Mouse (Mus musculus): ENCODE data around the gene Rln3. TPM values are rescaled to one million over a fixed set of nuclear protein-coding genes. Genes with fewer than 3 reads are reported as not detected.

The Rln3 gene
- 0.48 TPM in 1 of 2 replicates, not detected in the other for polyA plus RNA-seq (2014; fragmentation: Nextera tagmentation; extraction: Ambion mirVana)

- H3K27ac ChIP-seq (ENCODE audit: low read depth, low read length): no peak within 1 kb of the TSS
- peaks cover 3% of the 10 kb centered on the region; the same call in 1 of the 2 replicates for H3K4me1 ChIP-seq (replicated peaks; ENCODE audit: control insufficient read depth, insufficient read depth, low read length)
- DNase-seq (ENCODE audit: low spot score) (no peak), ATAC-seq (ENCODE audit: low FRiP score) (no peak)
- H3K9me3 ChIP-seq (ENCODE audit: control insufficient read depth, low read length): no peaks in the 10 kb centered on the region
- no peak within 1 kb of the TSS for H3K4me2 ChIP-seq (replicated peaks; ENCODE audit: low read depth, low read length)
- H3K4me3 ChIP-seq (ENCODE audit: low read depth, low read length): no peak within 1 kb of the TSS
- H3K9ac ChIP-seq (ENCODE audit: low read depth, low read length): no peak within 1 kb of the TSS
- H3K27me3 ChIP-seq (ENCODE audit: control insufficient read depth, insufficient read depth, low read length): peaks cover 44% of the 10 kb centered on the region
- 9% methylated on average over 9 of the region's 9 CpGs for WGBS
- no peaks in the 10 kb centered on the region for H3K36me3 ChIP-seq (ENCODE audit: control insufficient read depth, insufficient read depth, low read length)
Observed at GRCm38 (mm10) chr8:84044900-84045299, at the start of gene Rln3. Rln3 (minus strand) TSS chr8:84045000.

- H3K4me3 ChIP-seq (ENCODE audit: low read depth, low read length): no peak overlapping the region
- H3K27me3 ChIP-seq (ENCODE audit: control insufficient read depth, insufficient read depth, low read length): no peaks in the 10 kb centered on the region
- WGBS: 95% methylated on average over 8 of the region's 8 CpGs
- peaks cover 12% of the 10 kb centered on the region; the same call in 1 of the 2 replicates for H3K36me3 ChIP-seq (ENCODE audit: control insufficient read depth, insufficient read depth, low read length)
- no peak overlapping the region for H3K4me2 ChIP-seq (replicated peaks; ENCODE audit: low read depth, low read length)
- H3K4me1 ChIP-seq (replicated peaks; ENCODE audit: control insufficient read depth, insufficient read depth, low read length): no peaks in the 10 kb centered on the region
- H3K9ac ChIP-seq (ENCODE audit: low read depth, low read length): no peak overlapping the region
- no peaks in the 10 kb centered on the region for H3K9me3 ChIP-seq (ENCODE audit: control insufficient read depth, low read length)
- no peak for DNase-seq (ENCODE audit: low spot score)
- ATAC-seq (ENCODE audit: low FRiP score): no peak
- H3K27ac ChIP-seq (ENCODE audit: low read depth, low read length): no peak overlapping the region
Observed at GRCm38 (mm10) chr8:84090585-84090984, 45.8 kb upstream of the Rln3 start.

GRCm38 (mm10) chr8:84089277-84089676 lies 44.5 kb upstream of the Rln3 start:
- Histone ChIP-seq H3K9me3 (ENCODE audit: control insufficient read depth, low read length) (no peaks in the 10 kb centered on the region), H3K27ac (ENCODE audit: low read depth, low read length) (no peak overlapping the region), H3K4me1 (replicated peaks; ENCODE audit: control insufficient read depth, insufficient read depth, low read length) (peaks cover 3% of the 10 kb centered on the region; the same call in 1 of the 2 replicates), H3K4me2 (replicated peaks; ENCODE audit: low read depth, low read length) (no peak overlapping the region), H3K27me3 (ENCODE audit: control insufficient read depth, insufficient read depth, low read length) (no peaks in the 10 kb centered on the region), H3K9ac (ENCODE audit: low read depth, low read length) (no peak overlapping the region), H3K4me3 (ENCODE audit: low read depth, low read length) (no peak overlapping the region), H3K36me3 (ENCODE audit: control insufficient read depth, insufficient read depth, low read length) (peaks cover 7% of the 10 kb centered on the region; the same call in 1 of the 2 replicates)
- ATAC-seq (ENCODE audit: low FRiP score): no peak
- 89% methylated on average over 9 of the region's 9 CpGs for WGBS
- no peak for DNase-seq (ENCODE audit: low spot score)

GRCm38 (mm10) chr8:84087821-84088220 lies 43.0 kb upstream of the Rln3 start:
- 96% methylated on average over 14 of the region's 14 CpGs for WGBS
- Histone ChIP-seq H3K27me3 (ENCODE audit: control insufficient read depth, insufficient read depth, low read length) (no peaks in the 10 kb centered on the region), H3K4me3 (ENCODE audit: low read depth, low read length) (no peak overlapping the region), H3K36me3 (ENCODE audit: control insufficient read depth, insufficient read depth, low read length) (peaks cover 4% of the 10 kb centered on the region; the same call in 1 of the 2 replicates), H3K9me3 (ENCODE audit: control insufficient read depth, low read length) (no peaks in the 10 kb centered on the region), H3K4me2 (replicated peaks; ENCODE audit: low read depth, low read length) (no peak overlapping the region), H3K9ac (ENCODE audit: low read depth, low read length) (no peak overlapping the region), H3K27ac (ENCODE audit: low read depth, low read length) (no peak overlapping the region), H3K4me1 (replicated peaks; ENCODE audit: control insufficient read depth, insufficient read depth, low read length) (peaks cover 3% of the 10 kb centered on the region; the same call in 1 of the 2 replicates)
- DNase-seq (ENCODE audit: low spot score) (no peak), ATAC-seq (ENCODE audit: low FRiP score) (no peak)

GRCm38 (mm10) chr8:84087156-84087555 lies 42.4 kb upstream of the Rln3 start:
- 90% methylated on average over 7 of the region's 7 CpGs for WGBS
- no peak overlapping the region for H3K9ac ChIP-seq (ENCODE audit: low read depth, low read length)
- no peak for ATAC-seq (ENCODE audit: low FRiP score)
- H3K4me1 ChIP-seq (replicated peaks; ENCODE audit: control insufficient read depth, insufficient read depth, low read length): peaks cover 3% of the 10 kb centered on the region; the same call in 1 of the 2 replicates
- no peak overlapping the region for H3K4me2 ChIP-seq (replicated peaks; ENCODE audit: low read depth, low read length)
- 0 out of 2 replicates have a peak, but pooled peaks cover 2% of the 10 kb centered on the region for H3K36me3 ChIP-seq (ENCODE audit: control insufficient read depth, insufficient read depth, low read length)
- no peak overlapping the region for H3K4me3 ChIP-seq (ENCODE audit: low read depth, low read length)
- H3K27ac ChIP-seq (ENCODE audit: low read depth, low read length): no peak overlapping the region
- no peaks in the 10 kb centered on the region for H3K27me3 ChIP-seq (ENCODE audit: control insufficient read depth, insufficient read depth, low read length)
- DNase-seq (ENCODE audit: low spot score): no peak
- H3K9me3 ChIP-seq (ENCODE audit: control insufficient read depth, low read length): no peaks in the 10 kb centered on the region

- 29% methylated on average over 40 of the region's 42 CpGs for WGBS
- no peak overlapping the region for H3K9ac ChIP-seq (ENCODE audit: low read depth, low read length)
- DNase-seq (ENCODE audit: low spot score): peak; percentile 16
- H3K4me3 ChIP-seq (ENCODE audit: low read depth, low read length): no peak overlapping the region
- peak overlapping the region; percentile 3; the same call in 1 of the 2 replicates for H3K4me2 ChIP-seq (replicated peaks; ENCODE audit: low read depth, low read length)
- H3K36me3 ChIP-seq (ENCODE audit: control insufficient read depth, insufficient read depth, low read length): 0 out of 2 replicates have a peak, but pooled peaks cover 5% of the 10 kb centered on the region
- no peak for ATAC-seq (ENCODE audit: low FRiP score)
- H3K27ac ChIP-seq (ENCODE audit: low read depth, low read length): no peak overlapping the region
- H3K9me3 ChIP-seq (ENCODE audit: control insufficient read depth, low read length): no peaks in the 10 kb centered on the region
- peaks cover 3% of the 10 kb centered on the region; the same call in 1 of the 2 replicates for H3K4me1 ChIP-seq (replicated peaks; ENCODE audit: control insufficient read depth, insufficient read depth, low read length)
- no peaks in the 10 kb centered on the region for H3K27me3 ChIP-seq (ENCODE audit: control insufficient read depth, insufficient read depth, low read length)
Observed at GRCm38 (mm10) chr8:84084341-84085115, 39.7 kb upstream of the Rln3 start.

- H3K4me1 ChIP-seq (replicated peaks; ENCODE audit: control insufficient read depth, insufficient read depth, low read length): peaks cover 3% of the 10 kb centered on the region; the same call in 1 of the 2 replicates
- WGBS: 19% methylated on average over 8 of the region's 8 CpGs
- ATAC-seq (ENCODE audit: low FRiP score) (peak; percentile 70; the same call in 1 of the 2 replicates), DNase-seq (ENCODE audit: low spot score) (peak; percentile 49)
- H3K4me3 ChIP-seq (ENCODE audit: low read depth, low read length): no peak overlapping the region
- no peak overlapping the region for H3K9ac ChIP-seq (ENCODE audit: low read depth, low read length)
- H3K27ac ChIP-seq (ENCODE audit: low read depth, low read length): no peak overlapping the region
- no peaks in the 10 kb centered on the region for H3K27me3 ChIP-seq (ENCODE audit: control insufficient read depth, insufficient read depth, low read length)
- no peak overlapping the region for H3K4me2 ChIP-seq (replicated peaks; ENCODE audit: low read depth, low read length)
- no peaks in the 10 kb centered on the region for H3K9me3 ChIP-seq (ENCODE audit: control insufficient read depth, low read length)
- H3K36me3 ChIP-seq (ENCODE audit: control insufficient read depth, insufficient read depth, low read length): 0 out of 2 replicates have a peak, but pooled peaks cover 5% of the 10 kb centered on the region
Observed at GRCm38 (mm10) chr8:84083829-84084241, 39.0 kb upstream of the Rln3 start.

- Histone ChIP-seq H3K27ac (ENCODE audit: low read depth, low read length) (no peak overlapping the region), H3K9ac (ENCODE audit: low read depth, low read length) (no peak overlapping the region), H3K4me3 (ENCODE audit: low read depth, low read length) (no peak overlapping the region), H3K36me3 (ENCODE audit: control insufficient read depth, insufficient read depth, low read length) (0 out of 2 replicates have a peak, but pooled peaks cover 5% of the 10 kb centered on the region), H3K9me3 (ENCODE audit: control insufficient read depth, low read length) (no peaks in the 10 kb centered on the region), H3K27me3 (ENCODE audit: control insufficient read depth, insufficient read depth, low read length) (no peaks in the 10 kb centered on the region), H3K4me1 (replicated peaks; ENCODE audit: control insufficient read depth, insufficient read depth, low read length) (no peaks in the 10 kb centered on the region), H3K4me2 (replicated peaks; ENCODE audit: low read depth, low read length) (no peak overlapping the region)
- ATAC-seq (ENCODE audit: low FRiP score) (no peak), DNase-seq (ENCODE audit: low spot score) (no peak)
- 92% methylated on average over 5 of the region's 5 CpGs for WGBS
Observed at GRCm38 (mm10) chr8:84079206-84079605, 34.4 kb upstream of the Rln3 start.
